Mouse (Mus musculus) NIH3T3 (cell line): ENCODE measurements around the gene Rif1.

Source experiments
- DNase-seq: peaks from one replicate; pipeline ENCODE4 v3.0.0-alpha.2; 2012; ENCODE audit warnings: low read depth

The Rif1 gene

DNA sequence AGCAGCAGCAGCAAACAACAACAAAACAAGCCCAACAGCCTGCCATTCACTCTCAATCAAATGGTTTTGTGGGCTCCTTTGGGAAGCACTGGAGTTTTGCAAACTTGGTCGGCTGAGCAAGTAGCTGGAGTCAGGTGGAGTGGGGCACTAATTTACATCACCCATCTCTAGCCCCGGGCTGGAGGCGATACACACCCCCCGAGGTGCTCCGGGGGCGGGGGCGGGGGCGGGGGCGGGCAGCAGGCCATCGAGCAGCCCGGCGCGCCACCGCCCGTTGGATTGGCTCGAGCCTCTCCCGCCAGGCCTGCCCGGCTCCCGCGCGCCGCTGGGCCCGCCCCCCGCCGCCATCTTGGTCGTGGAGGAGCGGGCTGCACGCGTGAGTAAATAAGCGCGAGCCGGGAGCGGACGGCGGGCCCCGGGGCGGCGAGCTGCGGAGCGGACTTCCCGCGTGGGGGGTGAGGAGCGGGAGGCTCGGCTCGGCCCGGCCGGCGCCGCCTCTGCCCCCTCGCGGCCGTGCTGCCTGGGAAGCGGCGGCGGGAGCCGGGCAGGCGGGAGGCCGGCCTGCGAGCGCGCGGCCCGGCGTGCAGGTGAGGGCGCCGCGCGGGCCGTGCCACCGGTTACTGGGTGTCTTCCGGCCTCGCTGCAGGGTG, at the start of gene Rif1:
Rif1 (plus strand) TSS at position 342 of the 650 bp plus-strand sequence.
- peak; percentile 91 for DNase-seq

DNA sequence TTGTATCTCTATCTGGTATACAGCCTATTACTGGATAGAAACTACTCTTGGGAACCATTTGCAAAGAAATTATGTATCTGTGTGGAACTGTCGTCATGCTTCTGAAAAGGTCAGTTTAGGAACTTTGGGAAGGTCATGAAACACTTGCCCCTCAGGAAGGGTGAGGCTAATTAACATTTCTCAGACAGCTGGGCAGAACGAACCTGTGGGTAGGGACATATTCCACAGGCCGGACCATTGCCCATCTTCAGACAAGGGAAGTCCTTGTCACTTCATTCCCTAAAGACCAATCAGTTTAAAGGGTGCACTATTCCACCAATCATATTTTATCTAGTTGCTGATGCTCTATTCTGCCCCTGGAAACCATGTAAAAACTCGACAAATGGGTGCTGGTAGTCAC, 45.6 kb upstream of the Rif1 start:
- no peak for DNase-seq

- DNase-seq: peak; percentile 20
These were observed 43.2 kb upstream of the Rif1 start for GRCm38 (mm10) chr2:52029426-52029825.

DNA sequence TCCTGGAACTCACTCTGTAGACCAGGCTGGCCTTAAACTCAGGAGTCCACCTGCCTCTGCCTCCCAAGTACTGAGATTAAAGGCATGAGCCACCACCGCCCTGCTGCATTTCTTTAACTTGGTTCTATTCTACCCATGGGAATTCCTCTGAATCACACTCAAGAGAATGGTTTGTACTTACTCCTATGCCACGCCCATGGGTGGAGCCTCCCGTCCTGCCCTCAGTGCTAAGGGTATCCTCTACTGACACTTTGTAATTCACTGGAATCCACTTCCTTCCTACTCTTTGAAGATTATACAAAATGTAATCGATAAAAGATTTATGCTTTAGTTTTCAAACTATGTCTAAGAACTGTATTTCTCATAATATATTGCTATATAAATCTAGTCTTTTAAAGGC, 41.1 kb upstream of the Rif1 start:
- DNase-seq: peak; percentile 24

- DNase-seq: no peak
These were observed 38.0 kb upstream of the Rif1 start for GRCm38 (mm10) chr2:52034601-52035000.

- no peak for DNase-seq
These were observed 37.5 kb upstream of the Rif1 start for GRCm38 (mm10) chr2:52035144-52035543.

GRCm38 (mm10) chr2:52036929-52037595, 35.6 kb upstream of the Rif1 start:
- peak; percentile 19 for DNase-seq

GRCm38 (mm10) chr2:52037882-52038281, 34.8 kb upstream of the Rif1 start, which contains the start of gene Tnfaip6:
Tnfaip6 (plus strand) TSS chr2:52038009.
- peak; percentile 95 for DNase-seq

GRCm38 (mm10) chr2:52038558-52038957, 34.1 kb upstream of the Rif1 start:
- peak; percentile 17 for DNase-seq

DNA sequence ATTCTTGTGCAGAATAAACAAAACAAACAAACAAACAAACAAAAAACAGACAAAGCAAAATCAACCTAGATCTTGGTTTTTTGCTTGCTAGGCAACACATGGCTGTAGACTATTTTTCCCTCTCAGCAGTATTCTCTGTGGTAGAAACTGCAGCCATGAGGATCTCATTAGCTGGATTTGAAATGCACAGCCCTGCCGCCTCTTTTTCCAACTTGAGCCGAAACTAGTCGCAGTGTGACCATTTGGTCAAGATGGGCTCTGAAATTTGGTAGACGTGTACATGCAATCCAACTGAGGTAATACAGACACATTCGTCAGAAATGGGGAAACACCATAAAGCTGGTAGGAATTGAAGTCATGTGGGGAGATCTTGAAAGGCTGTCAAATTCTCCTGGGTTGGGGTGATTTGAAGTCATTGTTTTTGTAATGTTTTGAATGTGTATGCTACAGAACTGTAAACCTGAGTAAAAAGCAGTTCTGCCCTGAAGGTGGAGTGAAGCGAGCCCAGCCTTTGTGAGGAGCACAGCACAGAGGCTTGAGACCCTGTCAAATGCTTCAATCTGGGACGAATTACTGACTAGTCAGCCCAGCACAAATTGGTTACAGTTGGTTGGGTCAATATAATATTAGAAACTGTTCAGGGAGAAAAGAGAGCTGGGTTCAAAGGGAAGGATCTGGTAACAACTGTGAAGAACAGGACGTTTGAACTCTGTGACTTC, 33.4 kb upstream of the Rif1 start:
- DNase-seq: peak; percentile 53

- no peak for DNase-seq
These were observed 30.5 kb upstream of the Rif1 start for GRCm38 (mm10) chr2:52042132-52042531.

- no peak for DNase-seq
These were observed 29.9 kb upstream of the Rif1 start for GRCm38 (mm10) chr2:52042714-52043113.

- DNase-seq: no peak
These were observed 29.1 kb upstream of the Rif1 start for GRCm38 (mm10) chr2:52043485-52043884.

GRCm38 (mm10) chr2:52046032-52046431, 26.6 kb upstream of the Rif1 start:
- DNase-seq: no peak

GRCm38 (mm10) chr2:52050823-52051222, 21.8 kb upstream of the Rif1 start:
- DNase-seq: no peak

GRCm38 (mm10) chr2:52052335-52052734, 20.3 kb upstream of the Rif1 start:
- DNase-seq: no peak

DNA sequence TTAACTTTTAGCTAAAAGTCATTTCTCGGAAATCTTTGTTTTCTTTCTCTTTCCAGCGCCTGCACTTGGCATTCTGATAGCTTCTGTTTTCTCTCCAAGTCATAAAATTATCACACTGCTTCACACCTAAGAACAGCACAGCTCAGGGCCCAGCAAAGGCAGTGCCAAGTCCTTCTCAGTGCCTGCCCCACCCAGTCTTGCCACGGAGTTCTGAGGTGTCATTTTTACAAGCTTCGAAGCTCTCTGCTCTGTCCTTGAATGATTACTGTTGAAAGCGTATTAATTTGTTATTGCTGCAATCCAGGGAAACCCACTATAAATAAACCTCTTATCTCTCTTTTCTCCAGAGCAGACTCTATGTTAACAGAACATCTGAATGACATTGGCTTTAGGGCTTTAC, 19.1 kb upstream of the Rif1 start:
- DNase-seq: no peak

- no peak for DNase-seq
These were observed 17.0 kb upstream of the Rif1 start for GRCm38 (mm10) chr2:52055616-52056015.

- DNase-seq: peak; percentile 10
These were observed 15.5 kb upstream of the Rif1 start for GRCm38 (mm10) chr2:52057099-52057498.

DNA sequence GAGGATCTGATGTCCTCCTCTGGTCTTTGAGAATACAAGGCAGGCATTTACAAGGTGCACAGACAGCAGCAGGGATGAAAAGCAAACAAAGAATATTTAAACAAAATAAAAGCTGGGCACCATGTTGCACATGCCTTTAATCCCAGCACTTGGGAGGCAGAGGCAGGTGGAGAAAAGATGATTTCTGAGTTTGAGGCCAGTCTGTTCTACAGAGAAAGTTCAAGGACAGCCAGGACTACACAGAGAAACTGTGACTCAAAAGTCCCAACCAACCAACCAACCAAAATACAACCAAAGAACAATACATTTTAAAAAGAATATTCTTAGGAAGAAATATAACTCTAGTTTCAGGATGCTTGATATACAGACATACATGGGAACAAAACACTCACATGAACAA, 15.0 kb upstream of the Rif1 start:
- no peak for DNase-seq

GRCm38 (mm10) chr2:52068641-52069040, 4.0 kb upstream of the Rif1 start:
- peak; percentile 27 for DNase-seq

DNA sequence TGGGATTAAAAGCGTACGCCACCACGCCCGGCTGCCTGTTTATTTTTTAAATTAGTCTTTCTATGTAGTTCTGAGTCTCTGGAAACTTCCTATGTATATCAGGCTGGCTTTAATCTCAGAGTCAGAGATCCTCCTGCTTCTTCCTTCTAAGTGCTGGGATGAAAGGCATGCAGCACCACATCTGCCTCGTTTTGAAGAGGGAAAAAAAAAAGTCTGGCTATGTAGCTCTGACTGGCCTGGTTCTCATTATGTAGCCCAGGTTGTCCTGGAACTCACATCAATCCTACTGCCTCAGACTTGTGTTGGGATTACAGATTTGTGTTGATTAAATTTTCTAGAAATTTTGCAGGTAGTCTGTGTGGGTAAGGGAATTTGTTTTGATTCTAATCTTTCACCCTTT, 1.8 kb upstream of the Rif1 start:
- no peak for DNase-seq
